Mouse (Mus musculus): ENCODE data around the gene Bax.

Bax gene

GRCm38 (mm10) chr7:45457204-45458060 lies 9.3 kb downstream of the Bax start:
- in situ Hi-C loops (cut with MboI; ENCODE audit: low sequenced_read_pairs): no loop called here

DNA sequence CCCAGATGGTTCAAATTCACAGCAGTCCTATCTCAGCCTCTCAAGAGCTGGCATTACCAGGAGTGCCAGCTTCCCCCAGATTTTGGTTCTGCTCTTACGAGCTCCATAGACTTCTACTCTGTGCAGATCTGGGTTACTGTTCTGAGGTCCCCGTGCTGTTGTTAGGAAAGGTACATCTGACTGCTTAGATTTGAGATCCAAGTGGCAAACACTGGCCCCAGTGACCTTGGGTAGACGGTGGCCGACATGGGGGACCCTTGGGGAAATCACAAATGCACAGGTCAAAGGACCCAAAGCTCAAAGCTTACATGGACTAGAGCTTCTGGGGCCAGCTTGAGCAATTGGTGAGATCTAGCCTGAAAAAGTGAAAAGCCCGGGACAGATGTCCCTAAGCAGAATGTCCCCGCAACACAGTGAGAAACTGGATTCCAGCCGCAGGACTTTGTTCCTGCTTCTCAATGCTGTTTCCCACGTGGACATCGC lies 9.9 kb downstream of the Bax start:
- in situ Hi-C loops (cut with MboI; ENCODE audit: low sequenced_read_pairs): no loop called here

DNA sequence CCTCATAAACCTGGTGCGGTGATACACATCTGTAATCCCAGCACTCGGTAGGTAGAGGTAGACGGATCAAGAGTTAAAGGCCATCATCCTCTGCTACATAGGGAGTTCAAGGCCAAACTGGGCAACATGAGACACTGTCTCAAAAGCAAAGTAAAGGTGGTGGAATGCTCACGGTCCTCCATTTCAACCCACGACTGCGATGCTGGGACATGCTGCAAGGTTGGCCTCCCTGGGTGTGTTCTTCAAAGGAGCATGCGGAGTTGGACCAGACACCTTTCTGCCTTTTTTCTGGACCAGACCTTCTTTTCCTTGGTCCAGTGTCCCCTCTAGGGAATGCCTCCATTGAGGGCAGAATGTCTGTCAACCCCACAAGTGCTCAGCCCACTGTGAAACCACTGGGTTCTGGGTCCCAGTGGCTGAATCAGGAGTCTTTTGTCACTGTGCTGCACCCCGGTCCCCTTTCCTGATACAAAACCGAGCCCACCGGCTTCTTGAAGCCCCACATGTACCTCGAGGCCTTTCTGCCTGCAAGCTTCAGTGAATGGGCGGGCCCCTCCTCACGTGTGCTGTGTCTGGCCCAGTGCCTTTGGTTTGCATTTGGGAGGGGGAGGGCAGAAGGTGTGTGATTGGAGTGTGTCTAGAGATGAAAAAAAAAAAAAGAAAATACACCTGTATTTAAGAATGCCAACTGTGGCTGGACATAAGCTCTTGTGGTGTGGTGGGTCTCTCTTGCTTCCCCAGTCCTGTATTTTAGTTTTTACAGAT lies 10.6 kb downstream of the Bax start:
- in situ Hi-C loops (cut with MboI; ENCODE audit: low sequenced_read_pairs): no loop called here

- in situ Hi-C loops (cut with MboI; ENCODE audit: low sequenced_read_pairs): no loop called here
These were observed 11.7 kb downstream of the Bax start for GRCm38 (mm10) chr7:45454971-45455370.

DNA sequence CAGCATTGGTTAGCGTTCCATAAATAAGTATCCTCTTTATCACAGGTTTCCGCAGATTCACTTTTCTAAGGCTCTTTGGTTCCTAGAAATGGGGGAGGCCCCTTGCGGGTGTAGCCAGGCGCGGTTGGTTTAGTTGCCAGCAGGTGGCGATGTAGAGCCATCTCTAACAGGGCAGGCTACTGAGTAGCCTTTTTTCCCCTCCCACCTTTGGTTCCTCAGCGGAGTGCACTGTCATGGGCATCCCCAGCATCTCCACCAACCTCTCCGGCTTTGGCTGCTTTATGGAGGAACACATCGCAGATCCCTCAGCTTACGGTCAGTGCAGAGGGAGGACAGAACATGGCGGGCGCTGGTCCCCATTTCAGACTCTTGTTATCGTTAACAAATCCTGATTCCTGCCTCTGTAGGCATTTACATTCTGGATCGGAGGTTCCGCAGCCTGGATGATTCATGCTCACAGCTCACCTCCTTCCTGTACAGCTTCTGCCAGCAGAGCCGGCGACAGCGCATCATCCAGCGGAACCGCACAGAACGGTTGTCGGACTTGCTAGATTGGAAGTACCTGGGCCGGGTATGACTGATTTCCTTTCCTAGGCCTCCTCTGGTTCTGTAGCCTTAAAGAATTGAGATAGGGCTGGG lies 15.2 kb downstream of the Bax start:
- in situ Hi-C loops (cut with MboI; ENCODE audit: low sequenced_read_pairs): no loop called here

DNA sequence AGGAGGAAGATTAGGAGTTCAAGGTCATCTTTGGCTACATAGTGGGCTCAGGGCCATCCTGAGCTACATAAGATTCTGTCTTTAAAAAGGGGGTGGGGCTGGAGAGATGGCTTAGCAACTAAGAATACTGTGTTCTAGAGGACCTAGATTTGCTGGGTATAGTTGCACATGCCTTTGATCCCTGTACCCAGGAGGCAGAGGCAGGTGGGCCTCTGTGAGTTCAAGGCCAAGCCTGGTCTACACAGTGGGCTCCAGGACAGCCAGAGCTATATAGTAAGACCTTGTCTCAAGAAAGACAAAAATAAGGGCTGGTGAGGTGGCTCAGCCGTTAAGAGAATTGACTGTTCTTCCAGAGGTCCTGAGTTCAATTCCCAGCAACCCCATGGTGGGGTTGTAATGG lies 16.7 kb downstream of the Bax start:
- in situ Hi-C loops (cut with MboI; ENCODE audit: low sequenced_read_pairs): no loop called here

DNA sequence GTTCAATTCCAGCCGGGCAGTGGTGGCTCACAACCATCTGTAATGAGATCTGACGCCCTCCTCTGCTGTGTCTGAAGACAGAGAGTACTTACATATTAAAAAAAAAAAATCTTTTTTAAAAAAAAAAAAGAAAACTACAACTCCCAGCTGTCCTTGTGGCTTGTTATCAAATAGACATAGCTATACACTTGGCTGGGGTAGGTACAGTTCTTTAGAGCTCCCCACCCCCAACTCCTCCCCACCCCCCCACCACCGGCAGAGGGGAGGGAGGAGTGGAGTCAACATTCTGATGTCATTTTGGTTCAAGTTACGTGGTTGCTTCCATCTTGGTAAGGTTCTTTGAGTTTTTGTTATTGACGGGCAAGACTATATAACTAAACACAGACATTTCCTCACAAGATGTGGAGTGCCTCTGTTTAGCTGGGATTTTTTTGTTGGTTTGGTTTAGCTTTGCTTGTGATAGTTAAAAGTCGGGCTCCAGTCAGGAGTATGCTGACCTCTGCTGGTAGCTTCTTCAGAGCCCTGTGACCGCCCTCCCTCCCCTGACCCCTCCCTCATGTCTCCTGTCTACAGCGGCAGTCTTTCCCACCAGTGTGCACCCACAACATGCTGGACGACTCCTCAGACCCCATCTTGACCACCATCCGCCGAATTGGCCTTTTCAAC lies 19.2 kb downstream of the Bax start:
- in situ Hi-C loops (cut with MboI; ENCODE audit: low sequenced_read_pairs): no loop called here

GRCm38 (mm10) chr7:45446589-45446988 lies 20.1 kb downstream of the Bax start:
- in situ Hi-C loops (cut with MboI; ENCODE audit: low sequenced_read_pairs): no loop called here

DNA sequence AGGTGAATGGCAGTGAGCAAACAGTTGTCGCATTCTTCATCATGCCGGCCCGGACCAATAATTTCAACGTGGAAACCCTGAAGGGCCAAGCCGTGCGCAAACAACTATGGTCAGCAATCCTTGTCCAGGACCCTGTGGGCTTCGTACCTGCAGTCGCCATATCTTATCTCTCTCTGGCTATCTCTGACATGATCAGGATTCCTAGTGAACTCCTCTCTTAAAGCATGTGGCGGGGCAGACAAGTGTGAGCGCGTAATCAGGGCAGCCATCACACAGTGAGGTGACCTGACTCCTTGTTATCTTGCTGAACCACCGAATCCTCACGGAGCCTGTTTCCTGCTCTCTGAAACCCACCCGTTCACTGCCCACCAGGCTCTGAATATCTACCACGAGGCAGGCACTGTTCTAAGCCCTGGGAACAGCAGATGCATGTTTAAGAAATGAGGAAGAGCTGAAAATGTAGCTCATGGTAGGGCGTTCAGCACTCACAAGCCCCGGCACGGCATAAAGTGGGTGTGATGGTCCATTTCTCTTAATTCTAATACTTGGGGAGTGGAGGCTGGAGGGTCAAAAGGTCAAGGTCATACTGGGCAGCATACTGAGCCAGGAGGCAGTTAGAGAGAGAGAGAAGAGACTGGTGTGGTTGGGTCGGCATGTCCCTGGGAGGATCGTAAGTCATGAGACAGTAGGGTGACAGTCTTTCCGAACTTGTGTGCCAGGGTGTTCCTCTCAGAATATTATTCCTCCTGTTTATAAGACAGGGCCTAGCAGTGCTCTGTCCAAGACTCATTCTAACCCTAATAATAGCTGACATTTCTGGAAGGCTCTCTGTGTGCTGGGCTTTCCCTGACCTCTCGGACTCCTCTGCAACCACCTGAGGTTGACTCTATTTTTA lies 22.9 kb downstream of the Bax start:
- in situ Hi-C loops (cut with MboI; ENCODE audit: low sequenced_read_pairs): no loop called here

- in situ Hi-C loops (cut with MboI; ENCODE audit: low sequenced_read_pairs): no loop called here
These were observed 29.0 kb downstream of the Bax start, which contains the start of gene Ruvbl2 for GRCm38 (mm10) chr7:45437521-45438276. Gene Ruvbl2, minus strand, starts transcription at chr7:45438096.

DNA sequence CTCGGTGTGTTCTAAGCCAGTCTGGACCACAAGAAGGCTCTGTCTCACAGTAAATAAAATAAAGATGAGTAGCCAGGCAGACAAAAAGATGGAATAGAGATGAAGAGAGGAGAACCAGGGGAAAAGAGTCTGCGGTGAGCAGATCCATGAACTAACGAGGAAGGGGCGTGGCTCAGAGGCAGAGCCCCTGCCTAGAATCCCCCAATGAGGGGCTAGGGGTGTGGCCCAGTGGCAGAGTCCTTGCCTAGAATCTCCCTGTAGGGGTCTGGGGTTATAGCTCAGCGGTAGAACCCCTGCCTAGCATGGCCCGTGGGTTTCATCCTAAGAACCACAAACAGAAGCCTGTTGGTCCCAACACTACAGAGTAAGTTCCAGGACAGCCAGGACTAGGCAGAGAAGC lies 29.7 kb downstream of the Bax start:
- in situ Hi-C loops (cut with MboI; ENCODE audit: low sequenced_read_pairs): no loop called here

DNA sequence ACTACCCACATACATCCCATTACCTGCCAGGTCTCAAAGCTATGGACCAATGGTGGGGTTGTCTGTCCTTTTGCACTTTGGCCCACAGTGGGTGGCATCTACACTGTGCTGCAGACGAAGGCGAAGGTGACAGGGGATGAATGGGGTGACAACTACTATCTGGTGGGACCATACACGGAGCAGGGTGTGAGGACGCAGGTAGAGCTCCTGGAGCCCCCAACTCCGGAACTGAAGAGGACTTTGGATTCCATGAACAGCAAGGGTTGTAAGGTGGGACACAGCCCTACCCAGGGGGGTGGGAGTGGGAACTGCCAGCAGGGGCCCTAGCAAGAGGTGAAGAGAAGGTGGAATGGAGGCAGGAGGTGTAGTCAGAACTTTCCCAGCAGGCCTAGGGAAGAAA lies 30.3 kb downstream of the Bax start:
- in situ Hi-C loops (cut with MboI; ENCODE audit: low sequenced_read_pairs): no loop called here

DNA sequence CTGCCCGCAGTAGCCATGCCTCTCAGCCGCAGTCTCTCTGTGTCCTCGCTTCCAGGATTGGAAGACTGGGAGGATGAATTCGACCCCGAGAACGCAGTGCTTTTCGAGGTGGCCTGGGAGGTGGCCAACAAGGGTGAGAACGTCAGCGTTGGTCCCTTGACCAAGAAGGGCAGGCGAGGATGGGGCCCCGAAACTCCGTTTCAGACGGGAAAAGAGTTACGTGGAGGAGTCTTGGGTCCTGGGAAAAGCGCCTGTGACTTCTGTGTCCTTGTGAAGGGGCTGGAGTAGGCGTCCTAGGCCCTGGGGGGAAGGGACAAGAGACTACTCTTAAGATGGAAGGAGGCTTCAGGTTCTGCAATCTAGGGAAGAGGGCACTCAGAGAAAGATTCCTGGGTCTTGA lies 31.7 kb downstream of the Bax start:
- in situ Hi-C loops (cut with MboI; ENCODE audit: low sequenced_read_pairs): no loop called here

GRCm38 (mm10) chr7:45434203-45435015 lies 32.3 kb downstream of the Bax start, which contains the start of gene Gys1:
Gene Gys1, plus strand, starts transcription at chr7:45434844.
- in situ Hi-C loops (cut with MboI; ENCODE audit: low sequenced_read_pairs): no loop called here

DNA sequence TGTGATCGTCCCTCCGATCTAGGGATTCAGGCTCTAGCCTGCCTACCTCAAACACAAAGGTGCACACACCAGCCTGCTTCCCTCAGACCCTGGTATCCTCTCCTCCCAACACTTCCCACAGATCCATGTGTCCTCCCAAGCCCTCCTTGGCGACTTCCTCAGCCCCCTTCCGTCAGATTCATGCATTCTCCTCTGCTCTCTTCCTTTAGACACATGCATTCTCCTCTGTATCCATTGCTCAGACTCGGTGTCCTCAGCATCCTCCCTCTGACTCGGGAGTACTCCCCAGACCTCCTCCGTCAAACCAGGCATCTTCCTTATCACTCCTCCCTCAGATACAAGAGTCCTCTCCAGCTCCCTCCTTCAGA lies 32.9 kb downstream of the Bax start:
- in situ Hi-C loops (cut with MboI; ENCODE audit: low sequenced_read_pairs): no loop called here

- in situ Hi-C loops (cut with MboI; ENCODE audit: low sequenced_read_pairs): no loop called here
These were observed 40.1 kb downstream of the Bax start for GRCm38 (mm10) chr7:45426556-45426955.

DNA sequence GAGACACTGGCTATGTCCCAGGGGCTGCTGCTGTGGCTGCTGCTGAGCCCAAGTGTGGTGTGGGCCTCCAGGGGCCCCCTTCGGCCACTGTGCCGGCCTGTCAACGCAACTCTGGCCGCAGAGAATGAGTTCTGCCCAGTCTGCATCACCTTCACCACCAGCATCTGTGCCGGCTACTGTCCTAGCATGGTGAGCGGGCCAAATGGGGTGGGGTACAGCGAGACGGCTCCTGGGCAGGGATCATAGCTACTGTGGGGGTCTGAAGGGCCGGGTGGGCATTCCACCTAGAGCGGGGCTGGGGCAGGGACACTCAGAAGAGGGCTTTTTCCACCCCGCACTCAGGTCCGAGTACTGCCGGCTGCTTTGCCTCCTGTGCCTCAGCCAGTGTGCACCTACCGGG lies 45.5 kb downstream of the Bax start:
- in situ Hi-C loops (cut with MboI; ENCODE audit: low sequenced_read_pairs): no loop called here

DNA sequence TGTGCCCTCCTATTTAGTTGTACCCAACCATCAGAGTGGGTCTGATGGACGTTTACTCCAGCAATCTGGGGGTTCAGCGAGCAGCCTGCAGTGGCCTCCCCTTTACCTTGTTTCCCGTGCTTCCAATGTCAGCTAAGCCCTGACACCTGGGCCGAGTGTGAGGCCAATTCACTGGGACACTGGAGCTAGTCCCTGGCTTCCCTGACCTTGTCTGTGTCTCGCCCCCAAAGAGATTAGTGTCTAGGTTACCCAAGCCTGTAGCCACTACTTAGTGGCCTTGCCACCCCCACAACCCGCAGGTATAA lies 46.1 kb downstream of the Bax start, which contains the start of gene Lhb:
TSS of gene Lhb (plus strand) at position 206 of the 305 bp plus-strand sequence.
- in situ Hi-C loops (cut with MboI; ENCODE audit: low sequenced_read_pairs): no loop called here

All from CH12F3 (cell line).